Mouse (Mus musculus) heart, adult 18-20 months (tissue): ENCODE results near the gene Nav2. TPM values are rescaled to one million over a fixed set of nuclear protein-coding genes. Genes with fewer than 3 reads are reported as not detected.

Source experiments
- DNase-seq, 2 experiments: peaks; one replicate each; pipeline ENCODE4 v3.0.0; 2021 to 2022; ENCODE audit warnings: mixed read lengths in 1 of 2
- total RNA-seq, 2 experiments: library from RNA; stranded (reverse); gene quantifications; 2 replicates each; pipeline ENCODE4 v1.2.3; 2021

Gene Nav2
- total RNA-seq, 2 experiments from 2014 or later = 35.5 to 45.2 TPM

DNA sequence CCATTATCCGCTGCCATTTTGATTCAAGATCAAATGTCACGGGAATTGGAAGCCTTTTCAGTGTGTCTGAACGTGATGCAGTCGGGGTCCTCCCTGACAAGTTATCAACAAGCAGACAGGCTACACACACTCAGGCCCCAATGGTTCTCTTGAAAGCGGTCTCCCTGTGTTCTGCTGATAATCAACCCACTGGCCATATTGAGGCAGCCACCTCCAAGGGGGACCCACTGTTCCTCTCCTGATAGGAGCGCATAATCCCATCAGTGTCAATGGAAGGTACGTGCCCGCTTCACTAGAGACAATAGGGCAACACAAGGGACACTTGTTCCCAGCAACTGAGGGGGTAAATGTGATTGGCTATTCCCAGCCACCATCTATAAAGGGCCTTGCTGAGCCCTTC, 195.9 kb downstream of the Nav2 start:
- DNase-seq = no peak

GRCm38 (mm10) chr7:49104793-49105192, 196.3 kb downstream of the Nav2 start:
- DNase-seq = no peak

- DNase-seq = no peak
These were observed 197.0 kb downstream of the Nav2 start for GRCm38 (mm10) chr7:49105501-49105900.

GRCm38 (mm10) chr7:49108076-49108475, 199.6 kb downstream of the Nav2 start:
- DNase-seq = no peak

- DNase-seq = no peak
These were observed 210.5 kb downstream of the Nav2 start for GRCm38 (mm10) chr7:49119016-49119415.

DNA sequence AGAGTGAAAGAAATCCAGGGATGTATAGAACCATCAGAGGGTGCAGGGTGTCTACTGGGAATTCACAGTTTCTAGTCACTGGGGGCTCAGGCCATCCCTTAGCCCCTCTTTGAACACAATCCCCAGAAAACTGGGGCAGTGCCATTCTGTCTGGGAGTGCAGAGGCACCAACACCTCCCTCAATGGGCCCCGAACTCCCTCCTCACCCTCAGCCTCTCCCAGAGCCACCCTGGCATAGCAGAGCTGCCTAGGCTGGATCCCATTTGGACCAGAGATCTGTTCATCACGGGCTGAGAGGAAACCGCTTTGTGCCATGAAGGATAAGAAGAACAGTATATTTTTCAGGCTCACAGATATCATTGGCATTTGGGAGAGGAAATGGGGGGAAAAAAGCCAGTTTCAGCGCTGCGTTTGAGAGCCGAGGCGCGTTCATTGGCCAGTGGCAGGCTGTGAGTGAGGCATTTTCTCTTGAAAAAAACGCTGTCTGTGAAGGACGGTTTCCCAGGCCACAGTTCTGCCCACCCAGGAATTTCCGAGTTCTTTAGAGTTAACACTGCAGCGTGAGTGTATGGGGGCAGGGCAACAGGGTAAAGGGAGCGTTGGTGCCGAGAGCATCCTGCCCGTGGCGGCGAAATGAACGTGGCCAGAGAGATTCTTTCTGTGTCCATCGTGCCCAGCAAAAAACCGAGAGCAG, 211.4 kb downstream of the Nav2 start:
- DNase-seq = no peak

- no peak for DNase-seq
These were observed 212.0 kb downstream of the Nav2 start for GRCm38 (mm10) chr7:49120488-49120864.

DNA sequence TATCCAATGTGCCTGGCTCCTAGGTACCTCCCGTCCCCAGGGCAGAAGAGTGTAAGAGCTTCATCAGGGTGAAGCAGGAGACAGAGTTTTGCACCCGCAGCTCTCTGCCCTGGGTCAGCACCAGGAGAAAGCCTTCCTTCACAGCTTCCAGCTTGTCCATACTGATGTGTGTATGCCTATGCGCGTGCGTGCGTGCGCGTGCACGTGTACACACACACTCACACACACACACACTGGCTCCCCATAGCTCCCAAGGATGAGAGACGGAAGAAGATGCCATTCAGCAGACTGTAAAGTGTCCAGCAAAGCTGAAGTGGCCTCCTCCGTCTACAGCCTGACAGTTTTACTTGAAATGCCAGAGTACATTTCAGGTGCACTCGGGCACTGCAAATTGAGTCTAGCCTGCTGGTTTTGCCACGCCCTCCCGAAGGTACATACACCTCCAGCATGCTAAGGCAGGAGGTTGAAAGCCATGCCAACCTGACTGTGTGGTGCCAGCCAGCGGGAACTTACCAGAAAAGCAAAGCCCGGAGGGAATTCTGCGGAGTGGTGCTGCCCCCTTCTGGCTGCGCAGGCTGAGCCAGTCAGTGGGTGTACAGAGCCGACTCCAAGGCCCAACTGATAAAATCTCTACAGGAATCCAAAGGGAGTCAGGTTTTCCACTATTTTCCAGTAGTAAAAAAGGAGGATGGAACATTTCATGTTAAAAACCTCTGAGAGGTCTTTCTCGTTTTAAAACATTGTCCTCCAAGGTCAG, 212.6 kb downstream of the Nav2 start:
- DNase-seq = peak; percentile 61 to 89

DNA sequence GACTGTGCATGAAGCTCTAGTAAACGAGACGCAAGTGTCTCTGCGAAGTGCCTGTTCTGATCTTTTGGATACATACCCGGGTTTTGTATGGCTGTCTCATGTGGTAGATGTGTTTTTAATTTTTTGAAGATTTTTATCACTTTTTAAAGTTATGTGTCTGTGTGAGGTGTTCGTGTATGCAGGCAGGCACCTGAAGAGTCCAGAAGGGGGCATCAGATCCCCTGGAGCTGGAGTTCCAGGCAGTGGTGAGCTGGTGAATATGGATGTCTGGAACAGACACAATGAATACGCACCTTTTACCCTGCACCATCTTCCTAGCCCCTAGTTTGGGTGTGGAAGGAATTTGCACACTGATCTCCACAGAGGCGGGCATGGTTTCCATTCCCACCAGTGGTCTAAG, 214.0 kb downstream of the Nav2 start:
- DNase-seq = no peak

- DNase-seq = peak; percentile 30 to 70
These were observed 217.0 kb downstream of the Nav2 start for GRCm38 (mm10) chr7:49125545-49125944.

DNA sequence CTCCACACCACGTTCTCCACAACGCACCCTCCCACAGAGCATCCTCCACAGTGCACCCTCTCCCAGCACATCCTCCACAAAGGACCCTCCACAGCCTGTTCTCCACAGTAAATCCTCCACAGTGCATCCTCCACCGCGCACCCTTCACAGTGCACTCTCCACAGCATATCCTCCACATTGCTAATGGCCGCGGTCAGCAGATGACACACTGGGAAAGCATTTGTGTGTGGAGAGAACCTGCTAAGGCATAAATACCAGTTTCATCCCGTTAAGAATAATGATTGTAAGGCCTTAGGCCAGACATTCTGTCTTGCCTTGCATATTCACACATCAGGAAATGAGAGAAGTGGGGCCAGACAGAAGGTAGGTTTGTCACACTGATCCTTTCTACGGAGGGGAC, 219.7 kb downstream of the Nav2 start:
- no peak for DNase-seq

GRCm38 (mm10) chr7:49132851-49133351, 224.4 kb downstream of the Nav2 start:
- DNase-seq = peak; percentile 63 to 87

- no peak for DNase-seq
These were observed 225.9 kb downstream of the Nav2 start for GRCm38 (mm10) chr7:49134396-49134795.

DNA sequence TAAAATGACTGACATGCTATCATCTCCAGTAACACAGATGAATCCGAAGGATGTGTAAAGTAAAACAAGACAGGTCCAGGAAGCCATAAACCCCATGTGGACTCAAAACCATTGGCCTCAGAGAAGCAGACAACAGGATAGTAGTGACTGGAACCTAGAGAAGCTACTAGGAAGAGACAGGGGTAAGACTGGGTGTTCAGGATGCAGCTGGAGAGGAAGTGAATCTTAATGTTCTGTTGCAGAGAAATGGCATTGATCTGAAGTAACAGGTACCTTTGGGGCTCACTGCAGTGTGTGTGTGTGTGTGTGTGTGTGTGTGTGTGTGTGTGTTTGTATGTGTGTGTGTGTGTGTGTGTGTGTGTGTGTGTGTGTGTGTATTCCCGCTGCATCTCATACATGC, 231.2 kb downstream of the Nav2 start:
- no peak for DNase-seq

DNA sequence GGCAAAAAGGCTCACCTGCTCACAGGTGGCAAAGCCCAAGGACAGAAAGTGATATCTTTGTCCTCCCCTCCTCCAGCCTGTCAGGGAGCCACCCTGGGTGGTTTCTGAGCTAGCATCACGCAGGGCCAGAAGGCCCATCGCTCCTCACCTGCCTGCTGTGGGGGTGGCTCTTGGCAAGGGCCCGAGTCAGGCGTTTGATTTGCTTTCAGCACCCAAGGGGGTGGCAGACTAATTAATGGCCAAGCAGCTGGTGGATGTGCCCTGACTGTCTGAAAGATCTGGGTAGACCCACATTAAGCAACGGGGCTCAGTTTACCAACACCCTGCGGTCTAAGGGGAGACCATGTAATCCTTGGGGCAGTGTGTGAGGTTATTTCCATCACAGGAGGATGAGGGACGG, 235.4 kb downstream of the Nav2 start:
- DNase-seq = no peak

- peak; percentile 78 to 88 for DNase-seq
These were observed 237.5 kb downstream of the Nav2 start for GRCm38 (mm10) chr7:49145749-49146670.

DNA sequence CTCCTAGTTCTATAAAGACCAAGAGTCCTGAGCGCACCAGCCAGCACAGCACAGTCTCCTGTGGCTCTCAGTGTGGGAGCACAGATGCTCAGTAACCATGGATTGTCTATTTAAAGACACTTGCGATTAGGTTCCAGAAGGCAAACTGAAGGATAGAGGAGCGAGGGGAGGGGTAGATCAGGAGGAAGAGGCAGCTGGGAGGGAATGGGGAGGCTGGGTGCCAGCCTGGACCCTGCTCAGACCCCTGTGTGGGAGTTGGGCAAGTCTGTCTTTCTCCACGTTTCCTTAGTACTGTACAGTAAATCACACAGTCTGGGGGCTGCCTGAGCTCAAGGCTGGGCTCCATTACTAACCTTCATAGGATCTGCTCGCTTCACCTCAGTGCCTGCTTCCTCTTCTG, 243.8 kb downstream of the Nav2 start:
- no peak for DNase-seq

DNA sequence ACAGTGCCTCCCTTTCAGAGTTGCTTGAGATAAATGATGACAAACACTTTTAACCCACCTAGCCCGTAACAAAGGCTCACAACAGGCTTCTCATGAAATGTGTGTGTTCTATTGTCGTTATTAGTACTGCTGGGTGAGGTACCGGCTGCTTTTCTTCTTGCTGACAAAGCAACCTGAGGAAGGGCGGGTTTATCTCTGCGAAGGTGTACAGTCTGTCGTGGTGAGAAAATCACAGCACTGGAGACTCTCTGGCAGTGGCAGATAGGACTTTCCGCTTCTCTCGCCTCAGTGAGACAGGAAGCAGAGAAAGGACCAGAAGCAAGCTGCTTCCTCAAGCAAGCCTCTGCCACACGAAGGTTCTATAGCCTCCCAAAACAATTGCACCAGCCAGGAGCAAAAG, 244.2 kb downstream of the Nav2 start:
- DNase-seq = no peak

- DNase-seq = peak; percentile 53 to 61
These were observed 250.3 kb downstream of the Nav2 start for GRCm38 (mm10) chr7:49158641-49159381.

DNA sequence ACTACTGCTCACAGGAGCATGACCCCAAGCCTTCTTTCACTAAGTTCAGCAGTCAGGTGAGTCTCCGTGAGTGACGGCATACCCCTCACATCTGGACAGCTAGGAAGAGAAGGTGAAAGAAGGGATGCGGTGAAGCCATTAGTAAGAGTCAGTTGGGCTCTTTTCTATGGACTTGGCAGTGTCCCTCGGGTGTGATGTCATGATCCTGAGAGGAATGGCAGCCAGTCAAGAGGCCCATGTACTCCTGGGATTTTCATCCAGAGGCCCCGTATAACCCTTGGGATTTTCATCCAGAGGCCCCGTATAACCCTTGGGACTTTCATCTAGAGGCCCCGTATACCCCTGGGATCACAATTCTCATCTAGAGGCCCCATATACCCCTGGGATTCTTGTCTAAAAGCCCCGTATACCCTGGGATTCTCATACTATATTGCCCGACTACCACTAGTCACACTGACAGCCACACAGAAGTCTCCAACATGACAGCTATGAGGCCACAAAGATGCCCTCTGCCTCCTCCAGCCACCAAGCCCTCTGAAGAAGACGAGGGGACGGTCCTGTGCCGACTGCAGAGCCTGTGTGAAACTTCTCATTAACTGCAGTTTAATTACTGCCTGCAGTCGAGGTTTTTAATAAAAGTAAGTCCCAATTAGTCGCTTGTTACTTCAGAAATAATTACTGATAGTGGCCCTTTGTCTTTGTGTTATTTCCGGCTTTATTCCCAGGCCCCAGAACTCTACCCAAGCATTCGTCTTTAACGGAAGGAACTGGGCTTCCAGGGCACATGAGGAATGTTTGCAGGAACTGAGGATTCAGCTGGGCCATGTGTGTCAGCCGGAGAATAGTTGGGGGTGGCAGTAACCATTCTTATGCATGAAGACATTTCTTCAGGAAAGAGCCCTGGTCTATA, 251.4 kb downstream of the Nav2 start:
- DNase-seq = peak; percentile 39 to 45

GRCm38 (mm10) chr7:49162079-49162478, 253.6 kb downstream of the Nav2 start:
- DNase-seq = peak; percentile 42 to 43
